Mouse (Mus musculus) urinary bladder, postnatal 4 days (tissue): ENCODE results near the gene Rfxap.
A peak's percentile ranks its signal among the peaks of the same experiment; 100 is the strongest.
"Not testable (repeated sequence)": the region's sequence is repeated elsewhere in the genome, so short reads cannot be mapped to it uniquely, and the experiment has no call there.

ENCODE experiments used
- DNase-seq, 2 experiments: peaks; one replicate each; pipeline ENCODE4 v3.0.0; 2021 to 2022; ENCODE audit warnings: low spot score in 2 of 2

Rfxap gene

DNA sequence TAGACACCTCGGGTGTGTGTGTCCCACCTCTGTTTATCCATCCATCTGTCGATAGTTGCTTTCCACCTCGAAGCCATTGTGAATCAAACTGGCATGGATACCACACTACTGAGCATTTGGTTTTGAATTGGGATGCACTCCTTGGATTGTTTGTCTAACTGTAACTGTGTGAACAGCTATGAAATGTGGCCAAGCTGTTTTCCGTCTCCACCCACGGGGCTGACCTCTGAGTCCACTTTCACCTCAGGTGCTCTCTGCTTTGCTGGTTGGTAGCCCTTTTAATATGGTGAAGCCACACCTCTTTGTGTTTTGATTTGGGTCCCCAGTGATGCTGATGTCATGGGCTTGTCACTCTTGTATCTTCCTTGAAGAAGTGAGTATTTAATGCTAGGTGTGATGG lies 40.8 kb downstream of the Rfxap start:
- no peak for DNase-seq

- no peak for DNase-seq
These were observed 41.6 kb downstream of the Rfxap start for GRCm38 (mm10) chr3:54766034-54766433.

DNA sequence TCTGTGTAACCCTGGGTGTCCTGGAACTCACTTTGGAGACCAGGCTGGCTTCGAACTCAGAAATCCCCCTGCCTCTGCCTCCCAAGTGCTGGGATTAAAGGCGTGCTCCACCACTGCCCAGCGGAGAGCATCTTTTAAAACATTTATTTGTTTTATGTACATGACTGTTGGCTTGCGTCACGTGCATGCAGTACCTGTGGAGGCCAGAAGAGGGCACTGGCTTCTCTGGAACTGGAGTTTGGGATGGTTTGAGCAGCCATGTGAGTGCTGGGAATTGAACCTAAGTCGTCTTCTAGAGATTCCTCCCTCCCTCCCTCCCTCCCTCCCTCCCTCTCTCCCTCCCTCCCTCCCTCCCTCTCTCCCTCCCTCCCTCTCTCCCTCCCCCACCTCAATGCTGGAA lies 42.1 kb downstream of the Rfxap start:
- DNase-seq: not testable (repeated sequence)

- DNase-seq: no peak
These were observed 43.2 kb downstream of the Rfxap start for GRCm38 (mm10) chr3:54764418-54764817.

GRCm38 (mm10) chr3:54761258-54761657 lies 46.3 kb downstream of the Rfxap start:
- no peak for DNase-seq

DNA sequence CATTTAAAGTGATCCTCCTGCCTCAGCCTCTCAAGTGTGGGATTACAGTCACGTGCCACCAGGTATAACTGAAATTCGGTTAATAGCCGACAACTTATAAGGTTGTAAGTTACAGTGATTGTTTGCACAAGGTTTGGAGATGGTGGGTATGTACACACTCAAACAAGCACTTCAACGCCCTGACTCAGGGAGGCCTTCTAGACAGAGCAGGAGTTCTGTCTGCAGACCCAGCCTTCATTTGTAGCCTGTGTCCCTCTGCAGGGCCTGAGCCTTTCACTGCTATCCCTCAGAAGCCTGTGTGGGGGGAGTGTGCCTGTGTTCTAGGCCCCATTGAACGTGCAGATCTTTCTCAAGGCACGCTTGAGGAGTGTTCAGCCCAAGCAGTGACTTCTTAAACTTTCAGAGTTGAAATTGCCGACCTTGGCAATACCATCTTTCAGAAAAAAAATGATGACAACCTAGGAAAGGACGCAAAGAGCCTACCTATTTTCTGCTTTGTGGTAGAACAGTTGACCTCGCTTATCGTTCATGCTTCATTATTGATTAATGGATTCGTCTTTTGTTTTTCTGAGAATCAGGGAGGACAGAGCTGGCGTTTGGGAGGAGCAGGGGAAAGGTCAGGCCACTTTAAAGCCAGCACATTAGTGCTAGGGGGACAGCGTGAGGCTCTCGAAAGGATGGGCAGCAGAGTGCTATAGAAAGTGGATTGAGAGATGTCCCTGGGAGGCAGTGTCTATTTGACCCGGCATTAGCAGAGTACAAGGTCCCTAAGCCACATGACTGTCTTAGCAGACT lies 47.1 kb downstream of the Rfxap start:
- no peak for DNase-seq

DNA sequence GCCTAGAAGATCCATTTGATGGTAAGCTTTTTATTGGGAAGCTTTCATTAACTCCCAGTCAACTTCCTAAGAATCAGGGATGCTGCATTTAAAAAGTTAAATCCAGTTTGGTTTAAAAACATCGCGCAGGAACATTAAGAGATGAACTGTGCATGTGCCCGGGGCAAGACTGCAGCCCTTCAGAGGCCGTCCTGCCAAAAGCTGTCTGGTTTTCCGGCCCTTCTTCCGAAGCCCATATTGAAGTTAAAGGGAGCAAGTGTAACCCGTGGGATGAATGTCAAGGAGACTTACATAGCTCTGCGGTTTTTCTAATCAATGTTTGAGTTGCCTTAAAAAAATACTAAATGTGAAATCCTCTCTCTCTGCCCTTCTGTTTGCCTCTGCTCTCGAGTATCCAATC lies 48.4 kb downstream of the Rfxap start:
- DNase-seq: no peak

DNA sequence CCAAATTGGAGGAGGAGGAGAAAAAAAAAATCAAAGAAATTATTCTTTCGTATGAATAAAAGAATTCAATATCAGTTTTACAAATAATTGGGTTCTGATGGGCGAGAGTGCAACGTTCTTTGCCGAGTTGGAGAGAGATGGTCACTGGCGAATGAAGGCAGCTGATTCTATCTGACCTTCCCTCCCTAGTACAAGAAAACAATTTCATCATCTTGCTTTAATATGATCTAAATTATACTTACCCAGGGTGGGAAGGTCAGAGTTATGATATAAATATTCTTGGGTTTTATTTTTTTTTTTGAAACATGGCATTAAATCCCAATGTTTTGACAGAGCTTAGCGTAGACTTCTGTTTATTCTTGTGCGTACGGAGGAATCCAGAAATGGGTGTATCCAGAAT lies 50.1 kb downstream of the Rfxap start:
- no peak for DNase-seq

GRCm38 (mm10) chr3:54756058-54756457 lies 51.5 kb downstream of the Rfxap start:
- no peak for DNase-seq

GRCm38 (mm10) chr3:54755145-54756041 lies 52.2 kb downstream of the Rfxap start, which contains the start of gene Smad9:
Gene Smad9 (plus strand): TSS chr3:54755582.
- peak; percentile 65 to 69 for DNase-seq

DNA sequence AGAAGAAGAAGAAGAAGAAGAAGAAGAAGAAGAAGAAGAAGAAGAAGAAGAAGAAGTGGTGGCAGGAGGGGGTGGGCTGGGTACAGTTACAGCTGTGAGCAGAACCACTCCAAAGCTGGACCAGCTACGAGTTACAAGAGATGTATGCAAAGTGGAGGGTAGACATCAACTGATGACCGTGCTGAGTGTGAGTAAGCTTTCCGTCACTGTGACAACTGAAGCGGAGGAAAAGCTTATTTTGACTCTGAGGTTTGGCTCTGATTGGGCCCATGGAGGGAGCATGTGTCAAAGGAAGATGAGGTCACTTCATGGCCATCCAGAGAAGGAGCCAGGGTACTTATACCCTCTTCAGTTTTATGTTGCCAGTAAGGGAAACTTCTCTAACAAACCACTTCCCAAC lies 54.2 kb downstream of the Rfxap start:
- no peak for DNase-seq
